Mouse (Mus musculus) midbrain, embryonic 14.5 days (tissue): ENCODE results near the gene Cacybp. TPM values are rescaled to one million over a fixed set of nuclear protein-coding genes. Genes with fewer than 3 reads are reported as not detected.

Experiments used
- ATAC-seq: fragments of 200-750 bp; cut with Nextera tagmentation; 2 replicates; pipeline ENCODE4 v1.8.0; 2017; ENCODE audit warnings: moderate number of reproducible peaks, moderate library complexity; ENCODE audit not compliant: low FRiP score, low TSS enrichment
- DNase-seq: peaks from one replicate; pipeline ENCODE4 v3.0.0-alpha.2; 2015
- H3K27ac ChIP-seq: fragments of 300-500 bp; sonication (generic); replicated peaks from 2 replicates; pipeline ENCODE4 v1.5.1; 2014; ENCODE audit warnings: mild to moderate bottlenecking, low read depth, low read length, moderate library complexity
- H3K27me3 ChIP-seq: fragments of 300-500 bp; sonication (generic); 2 replicates; pipeline ENCODE4 v1.6.1; 2014; ENCODE audit warnings: low read length, control low read depth, mixed read lengths; ENCODE audit not compliant: control insufficient read depth, insufficient read depth
- H3K36me3 ChIP-seq: fragments of 300-500 bp; sonication (generic); 2 replicates; pipeline ENCODE4 v1.6.1; 2014; ENCODE audit warnings: low read length, control low read depth; ENCODE audit not compliant: control insufficient read depth, insufficient read depth
- H3K4me1 ChIP-seq: fragments of 300-500 bp; sonication (generic); 2 replicates; pipeline ENCODE4 v1.6.1; 2014; ENCODE audit warnings: mild to moderate bottlenecking, antibody characterized with exemption, low read length, control low read depth; ENCODE audit not compliant: control insufficient read depth, insufficient read depth
- H3K4me2 ChIP-seq: fragments of 300-500 bp; sonication (generic); 2 replicates; pipeline ENCODE4 v1.6.1; 2014; ENCODE audit warnings: mild to moderate bottlenecking, low read length, moderate library complexity
- H3K4me3 ChIP-seq: fragments of 300-500 bp; sonication (generic); replicated peaks from 2 replicates; pipeline ENCODE4 v1.5.1; 2014; ENCODE audit warnings: low read depth, low read length
- H3K9ac ChIP-seq: fragments of 300-500 bp; sonication (generic); replicated peaks from 2 replicates; pipeline ENCODE4 v1.6.1; 2014; ENCODE audit warnings: mild to moderate bottlenecking, low read length, moderate library complexity
- H3K9me3 ChIP-seq: fragments of 300-500 bp; sonication (generic); 2 replicates; pipeline ENCODE4 v1.6.1; 2016; ENCODE audit warnings: low read length, control low read depth, mixed read lengths; ENCODE audit not compliant: control insufficient read depth
- WGBS: fragments of 180-500 bp; shearing (Covaris S2); extraction: QIAGEN DNeasy Blood & Tissue Kit; methylation state at CpG from one replicate; pipeline ENCODE4 v1.1.7; 2014; 5-methylcytosine and 5-hydroxymethylcytosine counted together
- polyA plus RNA-seq: library from polyadenylated mRNA; unstranded; fragments of >200 nt; fragmentation: Nextera tagmentation; extraction: Ambion mirVana; gene quantifications from 2 replicates; pipeline ENCODE4 v1.2.1, GENCODE M21; 2014

The Cacybp gene
- polyA plus RNA-seq, result 275 and 317 TPM in 2 replicates

DNA sequence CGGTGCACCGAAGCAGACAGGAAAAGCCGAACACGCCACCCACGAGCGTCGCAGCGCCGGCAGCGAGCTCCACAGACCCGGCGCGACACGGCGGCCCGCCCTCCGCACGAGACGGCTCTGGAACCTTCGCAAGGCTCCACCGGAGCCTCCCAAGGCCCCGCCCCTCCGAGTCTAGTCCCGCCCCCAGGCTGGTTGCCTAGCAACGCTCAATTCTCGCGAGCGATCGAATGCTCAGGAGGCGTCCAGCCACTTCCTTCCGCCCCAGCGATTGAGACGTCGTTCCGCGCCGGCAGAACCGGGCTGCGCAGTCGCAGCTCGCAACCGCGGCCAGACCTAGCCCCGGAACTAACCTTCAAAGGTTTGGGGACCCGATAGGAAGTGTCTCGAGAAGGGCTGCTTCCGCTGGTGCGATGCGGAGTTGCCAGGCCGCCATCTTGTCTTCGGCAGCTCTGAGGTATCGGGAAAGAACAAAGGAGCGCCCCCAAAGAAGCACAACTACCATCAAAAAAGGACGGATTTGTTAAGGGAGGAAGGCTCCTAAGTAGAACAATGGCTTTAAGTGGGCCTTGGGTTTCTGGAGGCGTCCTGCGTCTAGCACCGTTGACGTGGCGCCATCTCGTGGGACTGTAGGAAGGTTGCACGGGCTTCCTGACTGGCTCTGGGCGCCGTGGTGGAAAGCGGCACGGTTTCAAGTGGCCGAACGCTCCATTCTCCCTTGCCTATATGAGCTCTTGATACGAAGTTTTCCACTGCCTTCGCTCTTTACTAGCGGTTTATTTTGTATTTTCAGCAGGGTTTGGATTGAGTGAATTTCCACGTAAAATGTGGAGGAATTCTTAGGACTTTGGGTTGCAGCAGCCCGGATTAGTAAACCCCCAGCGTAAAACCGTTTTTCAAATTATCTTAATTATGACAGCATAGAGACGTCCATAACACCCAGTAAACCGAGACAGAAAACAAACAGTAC is at the start of gene Cacybp:
Gene Cacybp, minus strand, starts transcription at position 173 of the 967 bp plus-strand sequence.
- H3K4me3 ChIP-seq, result peak within 1 kb of the TSS; percentile 92
- DNase-seq (peak; percentile 100), ATAC-seq (peak; percentile 98)
- no peaks in the 10 kb centered on the region for H3K9me3 ChIP-seq
- under 1% methylated on average over 76 of the region's 76 CpGs for WGBS
- peaks cover 25% of the 10 kb centered on the region for H3K4me1 ChIP-seq
- peak within 1 kb of the TSS; percentile 93 for H3K9ac ChIP-seq
- H3K4me2 ChIP-seq, result peak within 1 kb of the TSS; percentile 85
- no peaks in the 10 kb centered on the region for H3K27me3 ChIP-seq
- peak within 1 kb of the TSS; percentile 100 for H3K27ac ChIP-seq
- H3K36me3 ChIP-seq, result peaks cover under 1% of the 10 kb centered on the region

DNA sequence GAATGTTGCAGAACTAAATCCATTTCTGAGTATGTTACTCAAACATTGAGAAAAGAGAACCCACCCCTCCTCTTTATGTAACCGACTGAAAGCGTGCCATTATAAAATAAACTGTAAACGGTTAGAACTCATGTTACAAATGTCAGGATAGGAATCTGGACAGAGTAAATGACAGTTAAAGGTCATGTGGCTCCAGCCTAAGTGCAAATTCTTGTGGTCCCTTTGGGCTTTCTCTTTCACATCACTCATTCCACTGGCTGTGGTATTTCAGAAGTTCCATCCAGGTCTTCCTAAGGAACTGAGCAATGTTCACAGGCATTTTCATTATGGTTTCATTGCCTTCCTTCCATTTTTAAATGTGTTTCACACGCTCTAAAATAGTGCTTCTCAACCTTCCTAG is 49.7 kb upstream of the Cacybp start:
- H3K9ac ChIP-seq, result no peak overlapping the region
- H3K4me1 ChIP-seq, result peaks cover 9% of the 10 kb centered on the region; the same call in 1 of the 2 replicates
- no peaks in the 10 kb centered on the region for H3K9me3 ChIP-seq
- no peaks in the 10 kb centered on the region for H3K27me3 ChIP-seq
- 86% methylated on average over 4 of the region's 4 CpGs for WGBS
- H3K4me3 ChIP-seq, result no peak overlapping the region
- DNase-seq (no peak), ATAC-seq (no peak)
- H3K36me3 ChIP-seq, result no peaks in the 10 kb centered on the region
- no peak overlapping the region for H3K27ac ChIP-seq
- no peak overlapping the region for H3K4me2 ChIP-seq

DNA sequence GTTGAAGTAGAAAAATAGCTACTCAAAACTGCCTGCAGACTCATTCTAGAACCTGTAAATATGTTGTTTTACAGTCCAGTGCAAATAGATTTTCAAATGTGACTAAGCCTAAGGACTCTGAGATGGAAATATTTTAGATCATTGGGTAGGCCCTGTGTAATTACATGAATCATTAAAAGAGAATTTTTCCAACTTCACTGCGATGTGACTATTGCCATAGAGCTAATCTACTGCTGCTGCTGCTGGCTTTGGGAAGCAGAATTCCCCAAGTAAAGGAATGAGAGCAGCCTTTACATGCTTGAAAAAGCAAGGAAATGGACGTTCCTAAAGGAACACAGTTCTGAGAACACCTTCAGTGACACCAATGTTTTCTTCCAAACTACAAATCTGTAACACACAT is 49.2 kb upstream of the Cacybp start:
- Histone ChIP-seq H3K36me3 (no peaks in the 10 kb centered on the region), H3K27me3 (no peaks in the 10 kb centered on the region), H3K4me2 (no peak overlapping the region), H3K4me3 (no peak overlapping the region), H3K9me3 (no peaks in the 10 kb centered on the region), H3K4me1 (peaks cover 9% of the 10 kb centered on the region; the same call in 1 of the 2 replicates), H3K27ac (no peak overlapping the region), H3K9ac (no peak overlapping the region)
- WGBS, result 69% methylated on average over 2 of the region's 2 CpGs
- DNase-seq, result no peak
- no peak for ATAC-seq

DNA sequence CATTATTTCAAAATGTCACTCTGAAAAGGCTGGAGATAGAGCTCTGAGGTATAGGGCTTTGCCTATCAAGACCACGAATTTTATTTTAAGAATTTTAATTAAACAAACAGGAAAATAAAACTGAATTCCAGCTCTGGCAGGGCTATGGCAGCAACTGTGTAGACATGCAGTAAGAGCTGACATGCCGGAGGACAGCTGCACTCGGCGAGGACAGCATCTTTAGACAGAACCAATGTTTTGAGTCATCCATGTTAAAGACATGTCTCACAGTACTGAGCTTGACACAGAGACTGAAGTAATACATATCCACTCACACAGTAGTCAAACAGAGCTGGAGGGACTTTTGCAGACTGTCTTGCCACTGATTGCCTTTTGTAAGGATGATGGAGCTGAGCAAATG is 47.9 kb upstream of the Cacybp start:
- Histone ChIP-seq H3K4me2 (no peak overlapping the region), H3K36me3 (no peaks in the 10 kb centered on the region), H3K27me3 (no peaks in the 10 kb centered on the region), H3K9ac (no peak overlapping the region), H3K4me3 (no peak overlapping the region), H3K9me3 (no peaks in the 10 kb centered on the region), H3K4me1 (peaks cover 9% of the 10 kb centered on the region; the same call in 1 of the 2 replicates), H3K27ac (peak overlapping the region; percentile 64)
- DNase-seq (no peak), ATAC-seq (no peak)
- 88% methylated on average over 4 of the region's 4 CpGs for WGBS

DNA sequence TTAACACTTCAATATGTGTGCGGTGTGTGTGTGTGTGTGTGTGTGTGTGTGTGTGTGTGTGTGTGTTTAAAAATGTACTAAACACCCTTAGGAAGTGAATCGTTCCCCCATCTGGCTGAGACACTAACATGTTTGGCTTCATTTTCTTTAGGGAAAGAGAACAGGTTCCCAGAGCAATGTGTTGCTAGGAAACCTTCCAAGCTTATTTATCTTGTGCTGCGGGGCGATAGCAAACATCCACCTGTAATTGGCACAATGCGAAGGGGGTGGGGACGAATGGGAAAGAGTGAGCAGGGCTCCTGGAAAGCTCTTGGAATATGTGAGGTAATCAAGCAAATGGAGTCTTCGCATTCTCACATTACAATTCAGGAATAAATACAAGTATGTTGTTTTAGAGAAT is 47.2 kb upstream of the Cacybp start:
- H3K27me3 ChIP-seq, result no peaks in the 10 kb centered on the region
- no peak overlapping the region for H3K9ac ChIP-seq
- 0 out of 2 replicates have a peak overlapping the region, but pooled peaks have one; percentile 34 for H3K27ac ChIP-seq
- H3K9me3 ChIP-seq, result no peaks in the 10 kb centered on the region
- peaks cover 9% of the 10 kb centered on the region; the same call in 1 of the 2 replicates for H3K4me1 ChIP-seq
- H3K4me2 ChIP-seq, result no peak overlapping the region; the same call in 1 of the 2 replicates
- ATAC-seq, result peak; percentile 68; the same call in 1 of the 2 replicates
- DNase-seq, result peak; percentile 81
- no peak overlapping the region for H3K4me3 ChIP-seq
- WGBS, result 39% methylated on average over 7 of the region's 7 CpGs
- no peaks in the 10 kb centered on the region for H3K36me3 ChIP-seq

DNA sequence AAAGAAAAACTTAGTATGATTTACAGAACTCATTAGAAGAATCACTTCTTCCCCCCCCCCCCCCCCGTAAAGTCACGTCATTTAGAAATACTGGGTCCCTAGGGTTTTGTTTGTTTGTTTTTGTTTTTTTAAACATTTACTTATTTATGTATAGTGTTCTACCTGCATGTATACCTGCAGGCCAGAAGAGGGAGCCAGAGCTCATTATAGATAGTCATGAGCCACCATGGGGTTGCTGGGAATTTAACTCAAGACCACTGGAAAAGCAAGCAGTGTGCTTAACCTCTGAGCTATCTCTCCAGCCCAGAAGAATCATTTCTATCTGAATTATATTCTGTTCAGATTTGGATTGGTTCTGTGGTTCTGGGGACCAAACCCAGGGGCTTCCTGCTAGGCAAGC is 40.4 kb upstream of the Cacybp start:
- 94% methylated on average over 2 of the region's 2 CpGs for WGBS
- Histone ChIP-seq H3K4me2 (no peak overlapping the region), H3K27ac (no peak overlapping the region), H3K4me3 (no peak overlapping the region), H3K4me1 (no peaks in the 10 kb centered on the region), H3K9me3 (no peaks in the 10 kb centered on the region), H3K27me3 (no peaks in the 10 kb centered on the region), H3K9ac (no peak overlapping the region), H3K36me3 (no peaks in the 10 kb centered on the region)
- DNase-seq (no peak), ATAC-seq (no peak)

DNA sequence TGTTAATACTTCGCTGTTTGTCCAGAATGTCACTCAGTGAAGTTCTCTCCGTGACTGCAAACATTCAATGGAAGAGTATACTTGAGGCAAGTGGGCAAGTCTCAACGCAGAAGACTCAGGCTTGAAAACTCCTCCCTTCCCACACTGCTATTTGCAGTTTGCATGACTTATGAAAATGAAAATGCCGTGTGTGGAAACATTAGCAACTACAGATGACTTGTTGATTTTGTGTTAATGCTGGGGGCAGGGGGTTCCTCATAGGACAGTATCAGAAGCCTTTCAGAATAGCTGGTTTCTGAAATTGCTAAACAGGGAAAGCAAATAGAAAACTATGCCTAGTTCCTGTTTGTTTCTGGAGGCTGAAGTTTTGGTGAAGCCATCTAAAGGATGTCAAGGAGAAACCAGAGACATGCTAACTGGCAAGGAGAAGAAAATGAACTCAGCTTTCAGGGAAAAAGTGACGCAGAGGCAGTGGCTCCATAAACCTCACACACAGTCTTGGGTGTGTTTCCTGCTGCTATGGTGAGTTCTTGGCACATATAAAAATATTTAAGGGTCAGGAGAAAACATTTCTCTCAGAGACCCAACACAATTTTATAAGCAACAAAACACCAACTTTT is 38.8 kb upstream of the Cacybp start:
- no peaks in the 10 kb centered on the region for H3K27me3 ChIP-seq
- WGBS, result 82% methylated on average over 5 of the region's 5 CpGs
- no peak for DNase-seq
- no peaks in the 10 kb centered on the region for H3K9me3 ChIP-seq
- H3K4me2 ChIP-seq, result no peak overlapping the region
- no peak for ATAC-seq
- no peaks in the 10 kb centered on the region for H3K36me3 ChIP-seq
- no peak overlapping the region for H3K9ac ChIP-seq
- H3K4me3 ChIP-seq, result no peak overlapping the region
- no peak overlapping the region for H3K27ac ChIP-seq
- no peaks in the 10 kb centered on the region for H3K4me1 ChIP-seq

DNA sequence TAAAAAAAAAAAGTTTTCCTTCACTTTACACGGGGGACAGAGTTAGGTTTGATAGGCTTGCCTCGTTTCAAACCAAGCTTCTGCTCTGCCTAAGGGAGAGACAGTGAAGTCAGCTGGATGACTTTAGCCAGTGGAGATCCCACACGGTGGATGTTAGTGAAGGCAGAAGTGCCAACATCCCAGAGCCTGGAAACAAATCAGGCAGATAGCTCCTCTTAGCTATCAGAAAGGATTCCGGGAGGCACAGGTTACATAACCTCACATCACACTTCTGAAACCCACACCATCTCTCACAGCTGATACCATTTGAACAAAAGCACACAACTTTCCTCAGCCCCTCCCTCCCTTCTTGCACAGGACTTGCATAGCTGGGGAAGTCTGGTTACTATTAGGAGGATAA is 38.1 kb upstream of the Cacybp start:
- Histone ChIP-seq H3K9me3 (no peaks in the 10 kb centered on the region), H3K27ac (no peak overlapping the region), H3K4me2 (no peak overlapping the region), H3K36me3 (no peaks in the 10 kb centered on the region), H3K27me3 (no peaks in the 10 kb centered on the region), H3K4me3 (no peak overlapping the region), H3K4me1 (no peaks in the 10 kb centered on the region), H3K9ac (no peak overlapping the region)
- WGBS, result 88% methylated on average over 4 of the region's 4 CpGs
- DNase-seq, result no peak
- no peak for ATAC-seq
